Mouse (Mus musculus) lung, postnatal 0 days (tissue): ENCODE results near the gene Ly9. TPM values are rescaled to one million over a fixed set of nuclear protein-coding genes. Genes with fewer than 3 reads are reported as not detected.

Experiments
- ATAC-seq: fragments of 200-750 bp; cut with Nextera tagmentation; 2 replicates; pipeline ENCODE4 v1.8.0; 2017; ENCODE audit warnings: moderate library complexity
- DNase-seq: peaks from one replicate; pipeline ENCODE4 v3.0.0-alpha.2; 2016; ENCODE audit warnings: low spot score
- H3K27ac ChIP-seq: fragments of 300-500 bp; sonication (generic); 2 replicates; pipeline ENCODE4 v1.5.1; 2014; ENCODE audit warnings: antibody characterized with exemption, mild to moderate bottlenecking, low read length, mixed read lengths
- H3K27me3 ChIP-seq: fragments of 300-500 bp; sonication (generic); replicated peaks from 2 replicates; pipeline ENCODE4 v1.6.1; 2014; ENCODE audit warnings: low read length, mixed read lengths; ENCODE audit not compliant: insufficient read depth
- H3K36me3 ChIP-seq: fragments of 300-500 bp; sonication (generic); 2 replicates; pipeline ENCODE4 v1.6.1; 2014; ENCODE audit warnings: low read length, mixed read lengths; ENCODE audit not compliant: insufficient read depth
- H3K4me1 ChIP-seq: fragments of 300-500 bp; sonication (generic); 2 replicates; pipeline ENCODE4 v1.6.1; 2014; ENCODE audit warnings: antibody characterized with exemption, low read depth, low read length, mixed read lengths; ENCODE audit not compliant: insufficient read depth
- H3K4me2 ChIP-seq: fragments of 300-500 bp; sonication (generic); replicated peaks from 2 replicates; pipeline ENCODE4 v1.6.1; 2014; ENCODE audit warnings: low read depth, mild to moderate bottlenecking, low read length, moderate library complexity, mixed read lengths
- H3K4me3 ChIP-seq: fragments of 300-500 bp; sonication (generic); 2 replicates; pipeline ENCODE4 v1.5.1; 2014; ENCODE audit warnings: low read depth, low read length
- H3K9ac ChIP-seq: fragments of 300-500 bp; sonication (generic); replicated peaks from 2 replicates; pipeline ENCODE4 v1.6.1; 2014; ENCODE audit warnings: low read depth, mild to moderate bottlenecking
- H3K9me3 ChIP-seq: fragments of 300-500 bp; sonication (generic); 2 replicates; pipeline ENCODE4 v1.6.1; 2016; ENCODE audit warnings: low read length, mixed read lengths
- CTCF ChIP-seq: IDR thresholded peaks from 2 replicates; pipeline ENCODE4 v1.5.1; 2016; ENCODE audit warnings: antibody characterized with exemption, mild to moderate bottlenecking
- EP300 ChIP-seq: IDR thresholded peaks from 2 replicates; pipeline ENCODE4 v1.6.1; 2016; ENCODE audit warnings: antibody characterized with exemption, mild to moderate bottlenecking, control low read depth
- WGBS: fragments of 180-500 bp; shearing (Covaris S2); extraction: QIAGEN DNeasy Blood & Tissue Kit; methylation state at CpG from one replicate; pipeline ENCODE4 v1.1.7; 2014; 5-methylcytosine and 5-hydroxymethylcytosine counted together
- polyA plus RNA-seq: library from polyadenylated mRNA; unstranded; fragments of >200 nt; fragmentation: Nextera tagmentation; extraction: Ambion mirVana; gene quantifications from 2 replicates; pipeline ENCODE4 v1.2.1, GENCODE M21; 2015

The Ly9 gene
- polyA plus RNA-seq, 1 experiment from 2014 or later, result 0.55 TPM

DNA sequence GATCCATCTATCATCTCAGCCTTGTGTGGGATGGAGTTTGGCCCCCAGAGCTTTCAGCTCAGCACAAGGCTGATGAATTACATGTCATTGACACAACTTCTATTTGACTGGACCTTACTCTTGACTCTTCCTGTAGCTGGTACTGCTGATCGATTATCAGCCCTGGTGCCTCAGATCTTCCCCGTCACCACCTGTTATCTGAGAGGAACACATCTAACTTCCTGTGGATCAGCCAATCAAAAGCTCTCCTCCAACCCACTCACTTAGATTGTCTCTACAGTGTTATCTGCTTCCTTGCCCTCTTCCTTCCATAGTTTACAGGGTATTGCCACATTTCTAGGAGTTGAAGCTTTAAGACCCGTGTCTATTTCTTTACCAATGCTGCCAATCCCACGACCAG is 41.3 kb downstream of the Ly9 start:
- H3K9me3 ChIP-seq, result no peaks in the 10 kb centered on the region
- WGBS, result 31% methylated on average over 4 of the region's 4 CpGs
- no peak for ATAC-seq

GRCm38 (mm10) chr1:171564247-171564646 is 43.0 kb downstream of the Ly9 start:
- Histone ChIP-seq H3K9me3 (no peaks in the 10 kb centered on the region), H3K27ac (no peak overlapping the region), H3K4me1 (no peaks in the 10 kb centered on the region), H3K27me3 (no peaks in the 10 kb centered on the region), H3K36me3 (no peaks in the 10 kb centered on the region), H3K9ac (no peak overlapping the region), H3K4me3 (no peak overlapping the region), H3K4me2 (no peak overlapping the region)
- TF ChIP-seq CTCF (peak; percentile 77), EP300 (no peak)
- DNase-seq (peak; percentile 55), ATAC-seq (peak; percentile 68)
- WGBS, result 57% methylated on average over 3 of the region's 3 CpGs

More for the DNA sequence above, 41.3 kb downstream of the Ly9 start:
- Histone ChIP-seq H3K4me3 (no peak overlapping the region), H3K27ac (no peak overlapping the region), H3K27me3 (no peaks in the 10 kb centered on the region), H3K4me2 (no peak overlapping the region), H3K36me3 (no peaks in the 10 kb centered on the region), H3K9ac (no peak overlapping the region), H3K4me1 (no peaks in the 10 kb centered on the region)
- TF ChIP-seq EP300, result no peak
- TF ChIP-seq CTCF, result no peak
- DNase-seq, result no peak

DNA sequence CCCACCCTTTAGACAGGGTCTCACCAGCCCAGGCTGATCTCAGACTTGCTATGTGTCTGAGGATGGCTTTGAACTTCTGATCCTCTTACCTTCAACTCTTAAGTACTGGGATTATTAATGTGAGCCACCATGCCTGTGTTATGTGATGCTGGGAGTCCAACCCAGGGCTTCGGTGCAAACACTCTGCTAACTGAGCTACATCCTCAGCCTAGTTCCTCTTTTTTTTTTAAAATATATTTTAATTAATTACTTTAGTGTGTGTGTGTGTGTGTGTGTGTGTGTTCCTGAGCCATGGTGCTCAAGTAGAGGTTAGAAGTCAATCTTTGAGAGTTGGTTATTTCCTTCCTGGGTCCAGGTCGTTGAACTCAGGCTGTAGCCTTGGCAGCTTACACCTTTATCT is 44.2 kb downstream of the Ly9 start:
- Histone ChIP-seq H3K9me3 (no peaks in the 10 kb centered on the region), H3K4me2 (no peak overlapping the region), H3K9ac (no peak overlapping the region), H3K4me3 (no peak overlapping the region), H3K27ac (no peak overlapping the region), H3K27me3 (no peaks in the 10 kb centered on the region), H3K36me3 (no peaks in the 10 kb centered on the region), H3K4me1 (no peaks in the 10 kb centered on the region)
- TF ChIP-seq EP300, result no peak
- TF ChIP-seq CTCF, result no peak
- ATAC-seq, result no peak
- WGBS, result 59% methylated on average over 2 of the region's 2 CpGs
- DNase-seq, result no peak

DNA sequence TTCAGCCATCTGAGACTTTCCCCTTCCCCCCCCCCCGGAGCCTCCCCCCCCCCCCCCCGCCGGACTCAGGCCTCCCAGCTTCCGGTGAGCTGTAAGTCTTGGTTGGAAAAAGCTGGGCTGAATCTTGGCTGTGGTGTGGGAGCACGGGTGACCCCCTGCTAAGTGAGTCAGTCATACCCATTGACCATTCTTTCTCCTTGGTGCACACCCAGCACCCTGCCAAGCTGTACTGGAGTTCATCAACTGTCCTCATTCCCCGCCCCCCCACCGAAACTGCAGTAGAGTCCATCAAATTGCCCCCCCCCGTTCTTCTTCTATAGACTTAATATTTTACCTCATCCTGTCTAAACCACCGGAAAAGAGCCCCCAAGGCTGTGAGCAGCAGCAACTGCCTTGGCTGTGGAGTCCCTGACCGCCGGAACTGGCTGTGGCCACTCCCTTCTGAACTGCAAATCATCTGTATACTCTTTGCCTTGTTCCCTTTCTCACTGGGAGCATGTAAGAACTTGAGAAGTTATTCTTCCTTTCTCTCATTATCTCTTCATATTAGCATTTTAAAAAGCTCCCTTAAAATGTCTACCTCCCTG is 45.5 kb downstream of the Ly9 start:
- WGBS, result 68% methylated on average over 7 of the region's 11 CpGs

GRCm38 (mm10) chr1:171561200-171561599 is 46.0 kb downstream of the Ly9 start:
- H3K4me2 ChIP-seq, result no peak overlapping the region
- no peak overlapping the region for H3K27ac ChIP-seq
- TF ChIP-seq EP300, result no peak
- no peak for TF ChIP-seq CTCF
- H3K4me3 ChIP-seq, result no peak overlapping the region
- ATAC-seq (no peak), DNase-seq (peak; percentile 12)
- no peaks in the 10 kb centered on the region for H3K9me3 ChIP-seq
- no peak overlapping the region for H3K9ac ChIP-seq
- H3K27me3 ChIP-seq, result no peaks in the 10 kb centered on the region
- H3K36me3 ChIP-seq, result no peaks in the 10 kb centered on the region
- no peaks in the 10 kb centered on the region for H3K4me1 ChIP-seq
- 92% methylated on average over 1 of the region's 1 CpGs for WGBS

More for the DNA sequence above, 45.5 kb downstream of the Ly9 start:
- Histone ChIP-seq H3K9ac (no peak overlapping the region), H3K9me3 (no peaks in the 10 kb centered on the region), H3K36me3 (no peaks in the 10 kb centered on the region), H3K27me3 (no peaks in the 10 kb centered on the region), H3K4me2 (no peak overlapping the region), H3K27ac (no peak overlapping the region), H3K4me1 (no peaks in the 10 kb centered on the region), H3K4me3 (no peak overlapping the region)
- ATAC-seq, result no peak
- DNase-seq, result no peak
- TF ChIP-seq EP300 (no peak), CTCF (no peak)

DNA sequence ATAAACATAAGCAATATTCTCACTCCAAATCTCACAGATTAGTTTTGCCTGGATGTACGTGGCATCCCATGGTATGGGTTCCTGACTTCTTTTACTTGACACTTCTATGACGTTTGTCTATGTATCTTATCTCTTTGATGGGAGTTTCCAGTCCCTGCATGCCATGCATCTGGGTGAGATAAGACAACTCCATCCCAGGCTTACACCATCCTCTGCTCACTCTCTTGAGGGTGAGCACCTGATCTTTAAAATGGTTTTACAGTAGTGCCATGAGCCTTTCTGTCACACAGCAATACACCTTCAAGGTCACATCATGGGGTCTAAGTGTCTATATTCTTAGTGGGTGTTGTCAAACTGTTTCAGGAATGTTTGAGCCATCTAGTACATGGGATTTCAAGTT is 46.9 kb downstream of the Ly9 start:
- ATAC-seq (no peak), DNase-seq (no peak)
- no peak overlapping the region for H3K4me2 ChIP-seq
- WGBS, result 48% methylated on average over 2 of the region's 2 CpGs
- no peak for TF ChIP-seq CTCF
- TF ChIP-seq EP300, result no peak
- no peaks in the 10 kb centered on the region for H3K36me3 ChIP-seq
- no peaks in the 10 kb centered on the region for H3K9me3 ChIP-seq
- no peaks in the 10 kb centered on the region for H3K27me3 ChIP-seq
- no peaks in the 10 kb centered on the region for H3K4me1 ChIP-seq
- H3K27ac ChIP-seq, result no peak overlapping the region
- no peak overlapping the region for H3K9ac ChIP-seq
- H3K4me3 ChIP-seq, result no peak overlapping the region

DNA sequence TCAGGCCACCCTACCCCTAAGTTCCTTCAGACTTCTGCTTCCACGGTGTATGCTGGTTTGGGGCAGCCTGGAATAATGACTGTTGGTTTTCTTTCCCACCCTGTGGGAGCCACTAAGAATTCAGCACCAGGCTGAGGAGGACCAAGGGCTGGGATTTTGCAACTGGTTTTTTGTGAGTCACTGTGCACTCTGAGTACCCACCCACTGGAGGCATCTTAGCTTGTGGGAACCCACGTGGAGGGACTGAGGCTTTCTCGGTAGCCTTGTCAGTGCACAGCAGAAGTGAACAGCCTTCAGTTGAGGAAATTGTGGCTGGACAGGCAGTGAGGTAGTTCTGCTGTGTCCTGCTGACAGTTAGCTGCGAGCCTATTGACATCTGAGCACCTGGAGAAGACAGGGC is 48.3 kb downstream of the Ly9 start, which contains the start of gene Cd244a:
Gene Cd244a (plus strand): TSS at position 296 of the 400 bp plus-strand sequence.
- DNase-seq (peak; percentile 50), ATAC-seq (peak; percentile 50; the same call in 1 of the 2 replicates)
- Histone ChIP-seq H3K4me3 (no peak within 1 kb of the TSS), H3K27me3 (no peaks in the 10 kb centered on the region), H3K36me3 (no peaks in the 10 kb centered on the region), H3K27ac (no peak within 1 kb of the TSS), H3K4me1 (no peaks in the 10 kb centered on the region), H3K9ac (no peak within 1 kb of the TSS), H3K4me2 (no peak within 1 kb of the TSS), H3K9me3 (no peaks in the 10 kb centered on the region)
- TF ChIP-seq CTCF (no peak), EP300 (no peak)
- 63% methylated on average over 4 of the region's 4 CpGs for WGBS
